Mouse (Mus musculus) midbrain, postnatal 0 days (tissue): ENCODE data around the gene Rrp8. TPM values are rescaled to one million over a fixed set of nuclear protein-coding genes. Genes with fewer than 3 reads are reported as not detected.
"Not testable (repeated sequence)": the region's sequence is repeated elsewhere in the genome, so short reads cannot be mapped to it uniquely, and the experiment has no call there.

ENCODE experiments used
- ATAC-seq: fragments of 200-750 bp; cut with Nextera tagmentation; 2 replicates; pipeline ENCODE4 v1.8.0; 2017; ENCODE audit warnings: moderate number of reproducible peaks, mild to moderate bottlenecking, moderate TSS enrichment, moderate library complexity; ENCODE audit not compliant: low FRiP score
- DNase-seq: peaks from one replicate; pipeline ENCODE4 v3.0.0-alpha.2; 2015; ENCODE audit warnings: low spot score
- H3K27ac ChIP-seq: fragments of 300-500 bp; sonication (generic); 2 replicates; pipeline ENCODE4 v1.5.1; 2014; ENCODE audit warnings: low read depth, mild to moderate bottlenecking, low read length, mixed read lengths
- H3K27me3 ChIP-seq: fragments of 300-500 bp; sonication (generic); 2 replicates; pipeline ENCODE4 v1.6.1; 2014; ENCODE audit warnings: low read length, control low read depth, mixed read lengths; ENCODE audit not compliant: insufficient read depth
- H3K36me3 ChIP-seq: fragments of 300-500 bp; sonication (generic); 2 replicates; pipeline ENCODE4 v1.6.1; 2014; ENCODE audit warnings: low read length, control low read depth, mixed read lengths; ENCODE audit not compliant: insufficient read depth
- H3K4me1 ChIP-seq: fragments of 300-500 bp; sonication (generic); 2 replicates; pipeline ENCODE4 v1.6.1; 2014; ENCODE audit warnings: mild to moderate bottlenecking, control low read depth, antibody characterized with exemption, low read length, mixed read lengths; ENCODE audit not compliant: insufficient read depth
- H3K4me2 ChIP-seq: fragments of 300-500 bp; sonication (generic); 2 replicates; pipeline ENCODE4 v1.6.1; 2014; ENCODE audit warnings: low read depth, mild to moderate bottlenecking, low read length, mixed read lengths; ENCODE audit not compliant: poor library complexity, severe bottlenecking
- H3K4me3 ChIP-seq: fragments of 300-500 bp; sonication (generic); 2 replicates; pipeline ENCODE4 v1.5.1; 2014; ENCODE audit warnings: low read depth, mild to moderate bottlenecking, low read length, moderate library complexity
- H3K9ac ChIP-seq: fragments of 300-500 bp; sonication (generic); replicated peaks from 2 replicates; pipeline ENCODE4 v1.6.1; 2014; ENCODE audit warnings: mild to moderate bottlenecking, low read length, moderate library complexity, mixed read lengths; ENCODE audit not compliant: poor library complexity, severe bottlenecking
- H3K9me3 ChIP-seq: fragments of 300-500 bp; sonication (generic); 2 replicates; pipeline ENCODE4 v1.6.1; 2016; ENCODE audit warnings: low read length, control low read depth
- CTCF ChIP-seq: IDR thresholded peaks from 2 replicates; pipeline ENCODE4 v1.5.1; 2016; ENCODE audit warnings: antibody characterized with exemption, mild to moderate bottlenecking
- WGBS: fragments of 180-500 bp; shearing (Covaris S2); extraction: QIAGEN DNeasy Blood & Tissue Kit; methylation state at CpG from one replicate; pipeline ENCODE4 v1.1.7; 2014; 5-methylcytosine and 5-hydroxymethylcytosine counted together
- polyA plus RNA-seq: library from polyadenylated mRNA; unstranded; fragments of >200 nt; fragmentation: Nextera tagmentation; extraction: Ambion mirVana; gene quantifications from 2 replicates; pipeline ENCODE4 v1.2.1, GENCODE M21; 2015
- total RNA-seq: library from RNA; depleted of rRNA; stranded (reverse); fragments of >200 nt; gene quantifications from 2 replicates; pipeline ENCODE4 v1.2.3, GENCODE M21; 2014

Gene Rrp8
- total and polyA plus RNA-seq, 2 experiments from 2014 or later, result 19.4 to 29.3 TPM

GRCm38 (mm10) chr7:105752716-105753115 is 15.5 kb upstream of the Rrp8 start:
- Histone ChIP-seq H3K36me3 (peaks cover 55% of the 10 kb centered on the region), H3K9ac (no peak overlapping the region), H3K4me3 (no peak overlapping the region), H3K27ac (peak overlapping the region; percentile 43; the same call in 1 of the 2 replicates), H3K4me2 (no peak overlapping the region), H3K9me3 (no peaks in the 10 kb centered on the region), H3K27me3 (no peaks in the 10 kb centered on the region), H3K4me1 (peaks cover 4% of the 10 kb centered on the region; the same call in 1 of the 2 replicates)
- DNase-seq (peak; percentile 45), ATAC-seq (peak; percentile 38)
- 88% methylated on average over 2 of the region's 2 CpGs for WGBS
- TF ChIP-seq CTCF, result 0 out of 2 replicates have a peak, but pooled peaks have one; percentile 8

GRCm38 (mm10) chr7:105751491-105752433 is 14.6 kb upstream of the Rrp8 start, which contains the start of gene Tpp1:
TSS of gene Tpp1 (minus strand) at chr7:105752235.
- peak within 1 kb of the TSS; percentile 65 for H3K4me2 ChIP-seq
- WGBS, result 16% methylated on average over 20 of the region's 20 CpGs
- TF ChIP-seq CTCF, result no peak
- DNase-seq (peak; percentile 97), ATAC-seq (peak; percentile 93)
- peak within 1 kb of the TSS; percentile 64 for H3K9ac ChIP-seq
- H3K9me3 ChIP-seq, result no peaks in the 10 kb centered on the region
- H3K4me1 ChIP-seq, result peaks cover 4% of the 10 kb centered on the region; the same call in 1 of the 2 replicates
- peak within 1 kb of the TSS; percentile 43 for H3K4me3 ChIP-seq
- H3K27ac ChIP-seq, result peak within 1 kb of the TSS; percentile 77
- peaks cover 51% of the 10 kb centered on the region for H3K36me3 ChIP-seq
- H3K27me3 ChIP-seq, result no peaks in the 10 kb centered on the region

- Histone ChIP-seq H3K4me2 (no peak overlapping the region), H3K36me3 (peaks cover 14% of the 10 kb centered on the region), H3K27me3 (no peaks in the 10 kb centered on the region), H3K9me3 (no peaks in the 10 kb centered on the region), H3K9ac (no peak overlapping the region), H3K4me1 (peaks cover 8% of the 10 kb centered on the region; the same call in 1 of the 2 replicates), H3K4me3 (no peak overlapping the region), H3K27ac (no peak overlapping the region)
- DNase-seq, result no peak
- no peak for ATAC-seq
- no peak for TF ChIP-seq CTCF
- 81% methylated on average over 2 of the region's 2 CpGs for WGBS
These were observed 10.6 kb upstream of the Rrp8 start for GRCm38 (mm10) chr7:105747776-105748175.

GRCm38 (mm10) chr7:105743926-105744590 is 6.9 kb upstream of the Rrp8 start, which contains the start of gene Taf10:
TSS of gene Taf10 (minus strand) at chr7:105744361.
- peak; percentile 92 for DNase-seq

GRCm38 (mm10) chr7:105743246-105743925 is 6.2 kb upstream of the Rrp8 start:
- peak overlapping the region; percentile 89 for H3K4me2 ChIP-seq
- DNase-seq, H3K27me3 ChIP-seq, H3K4me1 ChIP-seq, H3K9me3 ChIP-seq, ATAC-seq: not testable (repeated sequence)
- peak overlapping the region; percentile 77; the same call in 1 of the 2 replicates for H3K27ac ChIP-seq
- peak overlapping the region; percentile 94 for H3K4me3 ChIP-seq
- peak overlapping the region; percentile 86 for H3K9ac ChIP-seq
- peaks cover 24% of the 10 kb centered on the region for H3K36me3 ChIP-seq
- 37% methylated on average over 18 of the region's 20 CpGs for whole genome bisulfite sequencing

More at GRCm38 (mm10) chr7:105743926-105744590, 6.9 kb upstream of the Rrp8 start, which contains the start of gene Taf10:
- Histone ChIP-seq H3K27ac (peak within 1 kb of the TSS; percentile 77), H3K4me2 (peak within 1 kb of the TSS; percentile 89), H3K9me3 (no peaks in the 10 kb centered on the region), H3K4me3 (peak within 1 kb of the TSS; percentile 94), H3K27me3 (no peaks in the 10 kb centered on the region), H3K9ac (peak within 1 kb of the TSS; percentile 86), H3K4me1 (peaks cover 3% of the 10 kb centered on the region; the same call in 1 of the 2 replicates), H3K36me3 (peaks cover 26% of the 10 kb centered on the region)
- WGBS, result 2% methylated on average over 57 of the region's 67 CpGs
- peak; percentile 55 for TF ChIP-seq CTCF
- peak; percentile 97 for ATAC-seq

GRCm38 (mm10) chr7:105742539-105743215 is 5.5 kb upstream of the Rrp8 start:
- H3K4me2 ChIP-seq, DNase-seq, H3K9ac ChIP-seq, ATAC-seq, H3K4me3 ChIP-seq, H3K27ac ChIP-seq, H3K9me3 ChIP-seq, H3K4me1 ChIP-seq, H3K27me3 ChIP-seq: not testable (repeated sequence)
- WGBS, result 91% methylated on average over 7 of the region's 7 CpGs
- H3K36me3 ChIP-seq, result peaks cover 22% of the 10 kb centered on the region
